Mouse (Mus musculus) G1E (cell line): Measurements from ENCODE around the gene Prtg. TPM values are rescaled to one million over a fixed set of nuclear protein-coding genes. Genes with fewer than 3 reads are reported as not detected.

ENCODE experiments used
- ATAC-seq: 2 replicates; pipeline ENCODE4 v1.8.0; 2016; ENCODE audit warnings: mild to moderate bottlenecking; ENCODE audit not compliant: insufficient number of reproducible peaks, poor library complexity, low FRiP score, severe bottlenecking; ENCODE audit errors: extremely low read depth
- DNase-seq: peaks from one replicate; pipeline ENCODE4 v3.0.0; 2012; ENCODE audit warnings: low spot score
- H3K27me3 ChIP-seq: 2 replicates; pipeline ENCODE4 v1.6.1; 2012; ENCODE audit warnings: mild to moderate bottlenecking, low read length, inconsistent platforms; ENCODE audit not compliant: insufficient read depth
- H3K36me3 ChIP-seq: replicated peaks from 2 replicates; pipeline ENCODE3; 2012; ENCODE audit warnings: mild to moderate bottlenecking, inconsistent platforms
- H3K4me1 ChIP-seq: 2 replicates; pipeline ENCODE4 v1.6.1; 2012; ENCODE audit warnings: low read depth, low read length, inconsistent platforms, mixed read lengths; ENCODE audit not compliant: insufficient read depth
- H3K4me3 ChIP-seq: 2 replicates; pipeline ENCODE4 v1.5.1; 2012; ENCODE audit warnings: low read depth, mild to moderate bottlenecking, inconsistent platforms, low read length, moderate library complexity, mixed read lengths
- H3K9me3 ChIP-seq: replicated peaks from 2 replicates; pipeline ENCODE4 v1.6.1; 2012; ENCODE audit warnings: inconsistent platforms
- CTCF ChIP-seq: IDR thresholded peaks from 2 replicates; pipeline ENCODE4 v1.5.1; 2012; ENCODE audit warnings: low read depth, low read length, inconsistent platforms, mixed read lengths
- GATA1 ChIP-seq: IDR thresholded peaks from 2 replicates; pipeline ENCODE4 v1.6.1; 2012; ENCODE audit warnings: borderline replicate concordance, low read length, inconsistent platforms, mixed read lengths
- GATA2 ChIP-seq: IDR thresholded peaks from 2 replicates; pipeline ENCODE4 v1.6.1; 2012; ENCODE audit warnings: low read depth, low read length, inconsistent platforms, borderline replicate concordance
- POLR2AphosphoS5 ChIP-seq: IDR thresholded peaks from 2 replicates; pipeline ENCODE4 v1.6.1; 2012; ENCODE audit warnings: low read depth, low read length, inconsistent platforms; ENCODE audit not compliant: insufficient replicate concordance
- TAL1 ChIP-seq: conservative IDR thresholded peaks from 2 replicates; pipeline ENCODE4 v1.6.1; 2012; ENCODE audit warnings: low read depth, low read length, inconsistent platforms, mixed read lengths
- polyA plus RNA-seq: library from polyadenylated mRNA; stranded (reverse); fragments of >175 nt; gene quantifications from 2 replicates; pipeline ENCODE4 v1.2.3, GENCODE M21; 2012
- total RNA-seq, 2 experiments: library from RNA; stranded (forward) in 1 of 2; stranded (reverse) in 1 of 2; fragments of 200-1000 nt in 1 of 2; fragments of >200 nt in 1 of 2; fragmentation: Nextera tagmentation in 1 of 2; gene quantifications; 2 replicates each; pipeline ENCODE4 v1.2.3; 2014 to 2017

The Prtg gene
- total and polyA plus RNA-seq, 3 experiments = 0.22 TPM; not detected in 2

DNA sequence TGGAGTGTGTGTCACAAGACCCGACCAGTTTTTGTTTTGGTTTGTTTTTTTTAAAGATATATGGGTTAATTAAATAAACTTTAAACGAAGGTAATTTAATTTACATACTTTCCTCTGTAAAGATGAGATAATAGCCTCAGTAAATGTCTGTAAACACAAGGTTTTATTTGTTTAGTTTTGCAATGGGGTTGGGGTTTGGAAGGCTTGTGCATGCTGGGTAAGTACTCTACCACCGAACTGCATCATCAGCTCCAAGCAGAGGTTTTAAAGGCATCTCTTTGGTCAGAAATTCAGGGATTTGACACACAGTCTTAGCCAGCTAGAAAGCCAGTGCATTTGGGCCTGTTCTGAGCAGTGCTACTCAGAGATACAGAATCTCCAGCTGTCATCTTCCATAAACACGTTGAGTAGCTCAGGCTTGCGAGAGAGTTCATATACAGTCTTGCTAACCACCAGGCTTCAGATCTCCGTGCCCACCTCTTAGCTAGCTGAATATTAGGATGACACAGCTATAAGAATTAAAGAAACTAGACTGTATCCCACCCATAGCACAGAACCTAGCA lies 31.0 kb downstream of the Prtg start:
- no peak for ATAC-seq

DNA sequence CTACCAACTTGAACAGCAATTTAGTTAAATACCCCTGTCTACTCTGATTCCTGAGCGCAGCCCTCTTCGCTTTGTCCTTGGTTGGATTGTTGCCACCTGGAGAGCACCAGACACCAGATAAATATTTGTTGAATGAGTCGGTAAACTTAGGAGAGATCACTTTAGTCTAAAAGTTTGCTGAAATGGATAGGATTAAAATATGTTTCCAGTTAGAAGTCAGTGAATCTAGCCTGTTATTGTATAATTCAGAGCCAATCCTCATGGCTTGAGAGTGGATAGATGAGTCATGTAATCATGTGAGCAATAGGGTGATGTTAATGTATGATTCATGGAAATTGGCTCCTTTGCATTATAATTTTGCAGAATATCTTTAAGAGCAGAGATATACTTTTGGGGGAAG lies 31.6 kb downstream of the Prtg start:
- Histone ChIP-seq H3K4me3 (no peak overlapping the region), H3K9me3 (no peaks in the 10 kb centered on the region), H3K4me1 (no peaks in the 10 kb centered on the region), H3K36me3 (no peaks in the 10 kb centered on the region), H3K27me3 (peaks cover 10% of the 10 kb centered on the region)
- ATAC-seq (no peak), DNase-seq (no peak)
- TF ChIP-seq TAL1 = no peak
- TF ChIP-seq GATA2 = no peak
- TF ChIP-seq POLR2AphosphoS5 = no peak
- TF ChIP-seq GATA1 = no peak
- no peak for TF ChIP-seq CTCF

More for the DNA sequence above, 31.0 kb downstream of the Prtg start:
- Histone ChIP-seq H3K4me1 (no peaks in the 10 kb centered on the region), H3K9me3 (no peaks in the 10 kb centered on the region), H3K4me3 (no peak overlapping the region), H3K27me3 (peaks cover 10% of the 10 kb centered on the region), H3K36me3 (no peaks in the 10 kb centered on the region)
- DNase-seq = no peak
- TF ChIP-seq GATA1 = no peak
- TF ChIP-seq TAL1 = no peak
- no peak for TF ChIP-seq POLR2AphosphoS5
- TF ChIP-seq CTCF = no peak
- no peak for TF ChIP-seq GATA2

DNA sequence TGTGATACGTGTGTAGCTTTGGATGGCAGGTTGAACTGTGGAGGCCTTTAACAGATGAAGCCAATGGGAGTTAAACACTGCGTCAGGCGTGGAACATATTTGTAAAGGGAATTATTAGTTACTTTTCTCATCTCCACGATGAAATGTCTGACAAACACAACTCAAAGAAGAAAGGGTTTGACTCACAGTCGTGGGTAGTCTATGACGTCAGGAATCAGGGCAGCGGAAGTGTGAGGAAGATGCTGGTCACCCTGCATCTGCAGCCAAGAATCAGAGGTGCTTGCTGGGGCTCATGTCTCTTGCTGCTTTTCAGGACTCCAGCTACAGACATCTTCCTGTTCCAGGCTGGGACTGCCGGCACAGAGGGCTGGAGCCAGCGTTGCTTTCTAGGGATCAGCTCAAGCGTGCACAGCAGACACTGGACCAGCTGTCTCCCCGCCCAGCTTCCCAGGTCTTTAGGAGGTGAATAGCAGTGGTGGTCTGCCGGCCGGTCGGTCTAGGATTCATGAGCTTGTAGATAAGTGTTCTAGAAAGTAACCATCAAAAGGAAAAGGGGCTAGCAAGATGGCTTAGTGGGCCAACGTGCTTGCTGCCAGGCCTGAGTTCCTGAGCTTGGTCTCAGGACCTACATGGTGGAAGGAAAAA lies 32.8 kb downstream of the Prtg start:
- DNase-seq (no peak), ATAC-seq (no peak)
- Histone ChIP-seq H3K4me3 (no peak overlapping the region), H3K27me3 (peaks cover 8% of the 10 kb centered on the region), H3K9me3 (no peaks in the 10 kb centered on the region), H3K36me3 (no peaks in the 10 kb centered on the region), H3K4me1 (no peaks in the 10 kb centered on the region)
- TF ChIP-seq GATA2 (no peak), POLR2AphosphoS5 (no peak)

DNA sequence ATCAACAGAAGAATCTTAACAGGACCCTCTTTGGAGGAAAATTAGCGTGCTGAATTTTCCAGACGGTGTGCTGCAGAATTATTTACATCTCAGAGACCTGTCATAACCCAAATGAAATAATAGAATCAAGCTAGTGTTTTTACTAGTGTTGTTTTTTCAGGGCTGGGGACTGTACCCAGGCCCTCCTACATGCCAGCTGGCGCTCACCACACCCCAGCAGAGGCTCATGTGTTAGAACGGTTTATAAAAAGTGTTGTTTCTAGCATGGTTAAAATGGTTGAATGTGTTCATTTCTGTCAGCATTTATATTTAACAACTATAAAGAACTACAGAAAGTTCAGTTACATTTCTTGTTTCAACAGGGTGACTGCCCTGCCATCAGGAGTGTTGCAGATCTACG lies 37.8 kb downstream of the Prtg start:
- no peak for TF ChIP-seq GATA2
- no peak for TF ChIP-seq CTCF
- no peak for TF ChIP-seq TAL1
- DNase-seq = no peak
- Histone ChIP-seq H3K4me1 (no peaks in the 10 kb centered on the region), H3K9me3 (no peaks in the 10 kb centered on the region), H3K27me3 (0 out of 2 replicates have a peak, but pooled peaks cover 2% of the 10 kb centered on the region), H3K36me3 (no peaks in the 10 kb centered on the region), H3K4me3 (no peak overlapping the region)
- ATAC-seq = no peak

DNA sequence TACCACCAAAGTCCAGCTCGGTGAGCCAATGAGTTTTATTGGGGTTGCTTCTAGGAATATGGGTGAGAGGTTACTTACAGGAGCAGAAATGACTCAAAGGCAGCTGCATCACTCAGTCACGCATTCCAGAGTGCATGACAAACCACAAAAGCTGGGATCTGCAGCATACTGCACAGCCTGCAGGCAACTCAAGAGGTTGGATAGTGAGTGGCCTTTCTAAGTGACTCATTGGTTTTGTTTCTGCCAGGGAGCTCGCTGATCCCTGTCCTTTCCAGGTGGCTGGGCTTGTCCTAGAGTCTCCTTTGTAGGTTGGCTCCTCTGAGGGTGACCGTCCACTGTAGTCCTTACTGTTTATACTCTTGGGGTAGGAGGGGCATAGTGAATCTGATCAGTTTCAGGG lies 39.5 kb downstream of the Prtg start:
- TF ChIP-seq TAL1 = no peak
- no peak for TF ChIP-seq GATA1
- no peak for TF ChIP-seq CTCF
- TF ChIP-seq GATA2 = no peak
- no peak for TF ChIP-seq POLR2AphosphoS5
- no peak overlapping the region for H3K4me3 ChIP-seq
- no peaks in the 10 kb centered on the region for H3K36me3 ChIP-seq
- DNase-seq (no peak), ATAC-seq (no peak)
- H3K4me1 ChIP-seq = no peaks in the 10 kb centered on the region
- H3K27me3 ChIP-seq = 0 out of 2 replicates have a peak, but pooled peaks cover 2% of the 10 kb centered on the region
- no peaks in the 10 kb centered on the region for H3K9me3 ChIP-seq

DNA sequence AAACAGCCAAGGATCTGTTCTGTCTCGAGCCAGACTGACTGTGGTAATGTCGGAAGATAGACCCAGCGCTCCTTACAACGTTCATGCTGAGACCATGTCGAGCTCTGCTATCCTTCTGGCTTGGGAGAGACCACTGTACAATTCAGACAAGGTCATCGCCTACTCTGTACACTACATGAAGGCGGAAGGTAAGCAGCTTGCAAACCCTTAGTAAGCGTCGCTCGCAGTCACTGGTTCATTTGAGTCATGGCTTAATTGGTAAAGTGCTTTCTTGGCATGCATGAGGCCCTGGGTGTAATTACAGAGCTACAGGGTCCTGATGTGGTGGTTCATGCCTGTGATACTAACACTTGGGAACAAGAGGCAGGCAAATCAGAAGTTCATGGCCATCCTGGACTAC lies 44.9 kb downstream of the Prtg start:
- Histone ChIP-seq H3K27me3 (peaks cover 2% of the 10 kb centered on the region; the same call in 1 of the 2 replicates), H3K4me3 (no peak overlapping the region), H3K9me3 (no peaks in the 10 kb centered on the region), H3K36me3 (no peaks in the 10 kb centered on the region), H3K4me1 (no peaks in the 10 kb centered on the region)
- TF ChIP-seq GATA2 (no peak), GATA1 (no peak), POLR2AphosphoS5 (no peak), CTCF (no peak), TAL1 (no peak)
- ATAC-seq (no peak), DNase-seq (no peak)
